Mouse (Mus musculus): ENCODE measurements at regions not wholly inside any gene's neighbourhood (a gene's known extent, or its start where the extent isn't known, plus 50 kb on each side); places are given as distances from the start of the nearest gene placed in this dataset.

DNA sequence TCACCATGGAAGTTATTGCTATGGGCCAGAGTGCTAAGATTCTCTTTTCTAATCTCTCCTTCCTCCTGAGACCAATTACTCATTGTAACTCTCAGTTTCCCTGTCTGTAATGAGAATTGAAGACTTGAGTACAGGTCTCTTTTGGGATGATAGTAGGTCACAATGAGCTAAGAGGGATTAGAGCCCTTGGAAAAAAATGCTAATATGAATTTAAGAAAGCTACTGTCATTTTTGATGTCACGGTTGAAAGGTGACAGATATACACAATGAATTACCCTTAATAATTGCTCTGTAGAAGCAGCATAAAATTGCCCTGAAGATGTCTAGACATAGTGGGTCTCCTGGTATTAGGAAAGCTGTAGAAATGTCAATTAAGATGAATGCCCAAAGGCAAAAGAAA, 178.2 kb downstream of the Kcna4 start:
- no peak for TF ChIP-seq CTCF (IDR thresholded peaks at IDR 0.05)
- TF ChIP-seq EP300 (IDR thresholded peaks at IDR 0.05): no peak

Measured in lung, postnatal 0 days (tissue).